Mouse (Mus musculus) spleen, adult 2 months (tissue): ENCODE measurements around the gene Sult1a1. TPM values are rescaled to one million over a fixed set of nuclear protein-coding genes. Genes with fewer than 3 reads are reported as not detected.

ENCODE experiments used
- DNase-seq, 2 experiments: peaks; one replicate each; pipeline versions ENCODE4 v3.0.0 to v3.0.0-alpha.2; 2012 to 2021; ENCODE audit warnings: low spot score in 2 of 2, low read depth in 1 of 2
- H3K27ac ChIP-seq: fragments of 200-500 bp; 2 replicates; pipeline ENCODE4 v1.5.1; 2012; ENCODE audit warnings: low read length, inconsistent platforms; ENCODE audit not compliant: insufficient read depth
- H3K27me3 ChIP-seq: fragments of 200-500 bp; 2 replicates; pipeline ENCODE4 v1.6.1; 2012; ENCODE audit warnings: mild to moderate bottlenecking, moderate library complexity, low read length, inconsistent platforms; ENCODE audit not compliant: control insufficient read depth, insufficient read depth
- H3K36me3 ChIP-seq: fragments of 200-500 bp; 2 replicates; pipeline ENCODE4 v1.6.1; 2012; ENCODE audit warnings: mild to moderate bottlenecking, low read length, inconsistent platforms; ENCODE audit not compliant: control insufficient read depth, insufficient read depth
- H3K4me1 ChIP-seq: fragments of 200-500 bp; 2 replicates; pipeline ENCODE4 v1.6.1; 2011; ENCODE audit warnings: inconsistent platforms; ENCODE audit not compliant: control insufficient read depth, insufficient read depth, insufficient read length
- H3K4me3 ChIP-seq: fragments of 200-500 bp; 2 replicates; pipeline ENCODE4 v1.5.1; 2011; ENCODE audit warnings: mild to moderate bottlenecking, inconsistent platforms; ENCODE audit not compliant: insufficient read depth, insufficient read length; ENCODE audit errors: extremely low read depth
- CTCF ChIP-seq: fragments of 200-500 bp; IDR thresholded peaks from 2 replicates; pipeline ENCODE4 v1.5.1; 2011; ENCODE audit warnings: mild to moderate bottlenecking, inconsistent platforms; ENCODE audit not compliant: insufficient read depth, insufficient read length, insufficient replicate concordance; ENCODE audit errors: extremely low read depth
- POLR2A ChIP-seq: fragments of 200-500 bp; IDR thresholded peaks from 2 replicates; pipeline ENCODE4 v1.6.1; 2011; ENCODE audit warnings: low read depth, low read length, inconsistent platforms
- WGBS: fragments of 180-500 bp; shearing (Covaris S2); methylation state at CpG from one replicate; pipeline ENCODE4 v1.1.7; 2018; 5-methylcytosine and 5-hydroxymethylcytosine counted together
- polyA plus RNA-seq: library from polyadenylated mRNA; depleted of rRNA; stranded (reverse); fragments of >200 nt; gene quantifications from 2 replicates; pipeline ENCODE4 v1.2.3, GENCODE M21; 2012; rRNA removed

Sult1a1 gene
- 10.5 and 12.9 TPM in 2 replicates for polyA plus RNA-seq

DNA sequence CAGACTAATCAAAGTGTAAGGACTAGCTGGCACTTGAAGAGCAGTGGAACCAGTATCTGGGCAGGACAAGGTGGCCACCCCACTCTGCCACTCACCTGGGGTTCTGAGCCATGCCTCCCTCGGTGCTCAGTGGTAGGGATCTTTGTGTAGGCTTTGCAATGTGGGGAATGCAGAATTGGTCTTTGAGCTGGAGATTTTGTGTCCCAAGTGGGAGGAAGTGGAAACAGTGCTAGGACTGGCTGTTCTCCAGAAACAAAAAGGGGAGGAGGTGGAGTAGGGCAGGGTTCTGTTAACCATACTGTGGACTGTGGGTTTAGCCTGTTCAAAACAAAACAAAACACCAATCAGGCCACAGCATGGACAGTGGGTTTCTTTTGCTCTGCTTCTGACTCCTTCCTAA, at the start of gene Sult1a1:
Sult1a1 (minus strand) TSS at position 226 of the 400 bp plus-strand sequence.
- no peak for TF ChIP-seq POLR2A
- TF ChIP-seq CTCF, result no peak
- WGBS, result 84% methylated on average over 1 of the region's 1 CpGs
- peak within 1 kb of the TSS; percentile 67; the same call in 1 of the 2 replicates for H3K27ac ChIP-seq
- DNase-seq, result no peak
- no peaks in the 10 kb centered on the region for H3K4me1 ChIP-seq
- H3K4me3 ChIP-seq, result peak within 1 kb of the TSS; percentile 12; the same call in 1 of the 2 replicates
- peaks cover 22% of the 10 kb centered on the region for H3K36me3 ChIP-seq
- no peaks in the 10 kb centered on the region for H3K27me3 ChIP-seq

DNA sequence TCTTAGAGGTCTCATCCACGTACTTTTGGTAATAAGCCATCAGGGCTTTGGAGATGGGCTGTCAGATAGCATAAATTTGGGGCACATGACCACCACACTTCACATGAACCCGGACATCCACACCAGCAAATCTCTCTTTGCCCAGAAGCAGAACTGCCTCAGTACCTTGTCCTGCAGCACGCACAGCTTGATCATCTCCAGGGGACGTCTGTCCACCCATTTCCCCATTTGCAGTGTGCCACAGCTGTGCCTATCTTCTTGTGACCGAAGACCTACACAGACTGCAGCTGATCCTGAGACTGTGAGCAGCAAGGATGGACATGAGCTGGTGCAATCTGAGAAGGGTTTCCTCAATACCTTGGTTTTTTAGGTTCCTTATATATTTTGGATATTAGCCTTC, 49.4 kb upstream of the Sult1a1 start:
- Histone ChIP-seq H3K4me1 (peaks cover 4% of the 10 kb centered on the region; the same call in 1 of the 2 replicates), H3K36me3 (no peaks in the 10 kb centered on the region), H3K4me3 (no peak overlapping the region), H3K27me3 (no peaks in the 10 kb centered on the region), H3K27ac (no peak overlapping the region)
- no peak for DNase-seq
- no peak for TF ChIP-seq CTCF
- TF ChIP-seq POLR2A, result no peak
- WGBS, result 33% methylated on average over 5 of the region's 5 CpGs

DNA sequence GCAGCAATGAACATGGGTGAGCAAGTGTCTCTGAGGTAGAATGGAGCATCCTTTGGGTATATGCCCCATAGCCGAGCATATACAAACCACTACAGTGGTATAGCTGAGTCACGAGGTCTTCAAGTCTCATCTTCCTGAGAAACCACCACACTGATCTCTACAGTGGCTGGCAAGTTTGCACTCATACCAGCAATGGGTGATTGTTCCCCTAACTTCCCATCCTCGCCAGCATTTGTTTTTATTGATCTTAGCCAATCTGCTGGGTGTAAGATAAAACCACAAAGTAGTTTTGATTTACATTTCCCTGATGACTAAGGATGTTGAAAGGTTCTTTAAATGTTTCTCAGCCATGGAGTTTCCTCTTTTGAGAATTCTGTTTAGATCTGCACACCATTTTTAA, 48.8 kb upstream of the Sult1a1 start:
- Histone ChIP-seq H3K4me3 (no peak overlapping the region), H3K27me3 (no peaks in the 10 kb centered on the region), H3K36me3 (no peaks in the 10 kb centered on the region), H3K4me1 (peaks cover 4% of the 10 kb centered on the region; the same call in 1 of the 2 replicates), H3K27ac (no peak overlapping the region)
- no peak for DNase-seq
- WGBS, result 28% methylated on average over 3 of the region's 3 CpGs
- TF ChIP-seq POLR2A (no peak), CTCF (no peak)

DNA sequence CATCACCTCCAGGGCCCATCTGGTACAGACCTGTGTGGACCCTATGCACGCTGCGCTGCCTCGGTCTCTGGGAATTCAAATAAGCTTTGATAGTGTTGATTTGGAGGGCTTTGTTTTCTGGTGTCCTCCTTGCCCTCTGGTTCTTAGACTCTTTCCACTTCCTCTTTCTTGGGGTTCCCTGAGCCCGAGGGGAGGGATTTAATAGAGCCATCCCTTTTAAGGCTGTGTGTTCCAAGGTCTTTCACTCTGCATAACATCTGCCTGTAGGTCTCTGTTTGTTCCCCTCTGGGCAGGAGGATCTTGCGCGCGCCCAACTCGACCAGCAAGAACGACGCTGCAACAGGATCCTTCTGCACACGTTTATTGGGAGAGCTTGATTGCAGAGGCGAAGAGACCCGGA, 45.4 kb upstream of the Sult1a1 start:
- Histone ChIP-seq H3K27me3 (no peaks in the 10 kb centered on the region), H3K4me1 (peaks cover 2% of the 10 kb centered on the region; the same call in 1 of the 2 replicates), H3K36me3 (no peaks in the 10 kb centered on the region), H3K27ac (0 out of 2 replicates have a peak overlapping the region, but pooled peaks have one; percentile 43), H3K4me3 (no peak overlapping the region)
- no peak for TF ChIP-seq CTCF
- no peak for TF ChIP-seq POLR2A
- no peak for DNase-seq
- WGBS, result 84% methylated on average over 13 of the region's 13 CpGs

DNA sequence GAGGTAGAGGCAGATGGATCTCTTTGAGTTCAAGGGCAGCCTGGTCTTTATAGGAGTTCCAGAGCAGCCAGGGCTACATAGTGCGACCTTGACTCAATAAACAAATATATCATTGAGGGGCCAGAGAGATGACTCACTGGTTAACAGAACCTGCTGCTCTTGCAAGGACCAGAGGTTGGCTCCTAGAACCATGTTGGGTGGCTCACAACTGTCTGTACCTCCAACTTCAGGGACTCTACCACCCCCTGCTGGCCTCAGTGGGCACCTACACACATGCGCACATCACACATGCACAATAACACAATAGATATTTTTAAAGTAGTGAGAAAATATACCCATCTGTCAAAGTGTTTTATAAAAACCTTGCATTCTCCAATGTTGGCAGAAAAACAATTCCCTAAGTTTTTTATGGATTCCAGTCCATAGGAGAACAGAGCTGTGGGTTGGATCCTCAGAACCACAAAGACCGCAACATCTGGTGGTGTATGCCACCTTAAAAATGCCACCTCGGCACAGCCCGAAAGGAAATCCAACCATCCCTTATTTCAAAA, 42.6 kb upstream of the Sult1a1 start:
- WGBS, result 92% methylated on average over 5 of the region's 5 CpGs
- TF ChIP-seq POLR2A (no peak), CTCF (no peak)
- no peak for DNase-seq

DNA sequence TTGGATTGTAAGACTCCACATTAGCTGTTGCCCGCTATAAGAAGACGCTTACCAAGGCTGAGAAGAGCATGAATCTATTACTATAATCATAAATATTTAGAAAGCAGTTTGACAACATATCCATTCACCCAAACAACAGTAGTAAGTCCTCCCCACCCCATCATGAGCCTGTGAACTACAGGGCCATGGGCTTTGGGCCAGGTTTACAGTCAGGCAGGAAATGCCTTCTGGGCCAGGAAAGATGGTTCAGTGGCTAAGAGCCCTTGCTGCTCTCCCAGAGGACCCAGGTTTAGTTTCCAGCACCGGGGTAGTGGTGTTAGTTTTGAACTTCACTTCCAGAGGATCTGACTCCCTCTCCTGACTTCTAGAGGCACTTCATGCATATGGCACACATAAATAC, 41.3 kb upstream of the Sult1a1 start:
- WGBS, result 80% methylated on average over 3 of the region's 3 CpGs
- no peak for DNase-seq
- TF ChIP-seq POLR2A (no peak), CTCF (no peak)

More for the DNA sequence above, 42.6 kb upstream of the Sult1a1 start:
- H3K4me1 ChIP-seq, result peaks cover 2% of the 10 kb centered on the region; the same call in 1 of the 2 replicates
- H3K27me3 ChIP-seq, result no peaks in the 10 kb centered on the region
- H3K27ac ChIP-seq, result no peak overlapping the region
- no peak overlapping the region for H3K4me3 ChIP-seq
- no peaks in the 10 kb centered on the region for H3K36me3 ChIP-seq

DNA sequence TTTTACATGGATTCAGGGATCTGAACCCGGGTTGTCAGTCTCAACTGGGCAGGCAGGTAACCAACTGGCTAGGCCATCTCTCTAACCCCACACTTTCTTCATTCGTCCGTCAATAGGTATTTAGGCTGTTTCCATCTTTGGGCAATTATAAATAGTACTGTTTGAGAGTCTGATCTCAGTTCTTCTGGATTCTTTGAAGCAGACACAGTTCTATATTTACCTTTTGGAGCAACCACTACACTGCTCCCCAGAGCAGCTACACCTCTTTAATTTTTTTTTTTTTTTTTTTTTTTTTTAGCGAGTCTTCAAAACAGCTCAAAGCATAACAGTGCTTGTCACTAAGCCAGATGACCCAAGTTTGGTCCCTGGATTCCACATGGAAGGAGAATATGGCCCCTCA, 39.4 kb upstream of the Sult1a1 start:
- 87% methylated on average over 4 of the region's 4 CpGs for WGBS
- Histone ChIP-seq H3K36me3 (no peaks in the 10 kb centered on the region), H3K27me3 (no peaks in the 10 kb centered on the region), H3K27ac (no peak overlapping the region), H3K4me1 (no peaks in the 10 kb centered on the region; the same call in 1 of the 2 replicates), H3K4me3 (no peak overlapping the region)
- no peak for TF ChIP-seq POLR2A
- no peak for TF ChIP-seq CTCF
- DNase-seq, result no peak

More for the DNA sequence above, 41.3 kb upstream of the Sult1a1 start:
- Histone ChIP-seq H3K4me3 (no peak overlapping the region), H3K4me1 (peaks cover 2% of the 10 kb centered on the region; the same call in 1 of the 2 replicates), H3K36me3 (no peaks in the 10 kb centered on the region), H3K27ac (no peak overlapping the region), H3K27me3 (no peaks in the 10 kb centered on the region)
